Mouse (Mus musculus): ENCODE measurements around the gene Ptafr. TPM values are rescaled to one million over a fixed set of nuclear protein-coding genes. Genes with fewer than 3 reads are reported as not detected.
A peak's percentile ranks its signal among the peaks of the same experiment; 100 is the strongest.

Gene Ptafr
- polyA plus RNA-seq, 1 experiment, result 10.6 TPM

GRCm38 (mm10) chr4:132571190-132571589, 7.3 kb downstream of the Ptafr start:
- H3K4me3 ChIP-seq (ENCODE audit: extremely low read depth, insufficient read depth, insufficient read length), result no peak overlapping the region
- peaks cover 9% of the 10 kb centered on the region; the same call in 1 of the 2 replicates for H3K4me1 ChIP-seq (ENCODE audit: control insufficient read depth, insufficient read depth, insufficient read length)
- H3K27ac ChIP-seq (ENCODE audit: insufficient read depth, low read length), result no peak overlapping the region
- H3K36me3 ChIP-seq (ENCODE audit: control insufficient read depth, insufficient read depth, low read length), result no peaks in the 10 kb centered on the region
- no peaks in the 10 kb centered on the region for H3K27me3 ChIP-seq (ENCODE audit: control insufficient read depth, insufficient read depth, low read length)
- TF ChIP-seq CTCF (IDR thresholded peaks at IDR 0.05; ENCODE audit: extremely low read depth, insufficient read depth, insufficient read length, insufficient replicate concordance) (no peak), POLR2A (IDR thresholded peaks at IDR 0.05; ENCODE audit: low read depth, low read length) (no peak)
- DNase-seq (ENCODE audit: low read depth in 1 of 2, low spot score in 2 of 2), result no peak
- WGBS, result 78% methylated on average over 9 of the region's 9 CpGs

- Histone ChIP-seq H3K27ac (ENCODE audit: insufficient read depth, low read length) (peak overlapping the region; percentile 20; the same call in 1 of the 2 replicates), H3K27me3 (ENCODE audit: control insufficient read depth, insufficient read depth, low read length) (no peaks in the 10 kb centered on the region), H3K4me3 (ENCODE audit: extremely low read depth, insufficient read depth, insufficient read length) (peak overlapping the region; percentile 28; the same call in 1 of the 2 replicates), H3K36me3 (ENCODE audit: control insufficient read depth, insufficient read depth, low read length) (no peaks in the 10 kb centered on the region), H3K4me1 (ENCODE audit: control insufficient read depth, insufficient read depth, insufficient read length) (peaks cover 8% of the 10 kb centered on the region; the same call in 1 of the 2 replicates)
- TF ChIP-seq CTCF (IDR thresholded peaks at IDR 0.05; ENCODE audit: extremely low read depth, insufficient read depth, insufficient read length, insufficient replicate concordance) (no peak), POLR2A (IDR thresholded peaks at IDR 0.05; ENCODE audit: low read depth, low read length) (no peak)
- DNase-seq (ENCODE audit: low read depth in 1 of 2, low spot score in 2 of 2), result no peak
- WGBS, result 14% methylated on average over 11 of the region's 11 CpGs
Observed at GRCm38 (mm10) chr4:132573327-132573726, 9.5 kb downstream of the Ptafr start.

GRCm38 (mm10) chr4:132574809-132575347, 11.0 kb downstream of the Ptafr start:
- Histone ChIP-seq H3K36me3 (ENCODE audit: control insufficient read depth, insufficient read depth, low read length) (no peaks in the 10 kb centered on the region), H3K27ac (ENCODE audit: insufficient read depth, low read length) (no peak overlapping the region), H3K4me1 (ENCODE audit: control insufficient read depth, insufficient read depth, insufficient read length) (peaks cover 8% of the 10 kb centered on the region; the same call in 1 of the 2 replicates), H3K27me3 (ENCODE audit: control insufficient read depth, insufficient read depth, low read length) (no peaks in the 10 kb centered on the region), H3K4me3 (ENCODE audit: extremely low read depth, insufficient read depth, insufficient read length) (no peak overlapping the region)
- WGBS, result 83% methylated on average over 1 of the region's 1 CpGs
- no peak for DNase-seq (ENCODE audit: low read depth in 1 of 2, low spot score in 2 of 2)
- TF ChIP-seq POLR2A (IDR thresholded peaks at IDR 0.05; ENCODE audit: low read depth, low read length) (no peak), CTCF (IDR thresholded peaks at IDR 0.05; ENCODE audit: extremely low read depth, insufficient read depth, insufficient read length, insufficient replicate concordance) (no peak)

- DNase-seq (ENCODE audit: low read depth in 1 of 2, low spot score in 2 of 2), result peak; percentile 30 to 65
- H3K27ac ChIP-seq (ENCODE audit: insufficient read depth, low read length), result peak overlapping the region; percentile 14
- H3K27me3 ChIP-seq (ENCODE audit: control insufficient read depth, insufficient read depth, low read length), result no peaks in the 10 kb centered on the region
- WGBS, result 16% methylated on average over 3 of the region's 3 CpGs
- no peak for TF ChIP-seq POLR2A (IDR thresholded peaks at IDR 0.05; ENCODE audit: low read depth, low read length)
- no peak for TF ChIP-seq CTCF (IDR thresholded peaks at IDR 0.05; ENCODE audit: extremely low read depth, insufficient read depth, insufficient read length, insufficient replicate concordance)
- H3K36me3 ChIP-seq (ENCODE audit: control insufficient read depth, insufficient read depth, low read length), result no peaks in the 10 kb centered on the region
- peaks cover 30% of the 10 kb centered on the region; the same call in 1 of the 2 replicates for H3K4me1 ChIP-seq (ENCODE audit: control insufficient read depth, insufficient read depth, insufficient read length)
- H3K4me3 ChIP-seq (ENCODE audit: extremely low read depth, insufficient read depth, insufficient read length), result no peak overlapping the region
Observed at GRCm38 (mm10) chr4:132583781-132584180, 19.9 kb downstream of the Ptafr start.

- peaks cover 31% of the 10 kb centered on the region; the same call in 1 of the 2 replicates for H3K4me1 ChIP-seq (ENCODE audit: control insufficient read depth, insufficient read depth, insufficient read length)
- WGBS, result 29% methylated on average over 2 of the region's 2 CpGs
- no peak overlapping the region for H3K4me3 ChIP-seq (ENCODE audit: extremely low read depth, insufficient read depth, insufficient read length)
- H3K27ac ChIP-seq (ENCODE audit: insufficient read depth, low read length), result no peak overlapping the region
- H3K27me3 ChIP-seq (ENCODE audit: control insufficient read depth, insufficient read depth, low read length), result no peaks in the 10 kb centered on the region
- no peak for DNase-seq (ENCODE audit: low read depth in 1 of 2, low spot score in 2 of 2)
- no peaks in the 10 kb centered on the region for H3K36me3 ChIP-seq (ENCODE audit: control insufficient read depth, insufficient read depth, low read length)
- TF ChIP-seq POLR2A (IDR thresholded peaks at IDR 0.05; ENCODE audit: low read depth, low read length) (no peak), CTCF (IDR thresholded peaks at IDR 0.05; ENCODE audit: extremely low read depth, insufficient read depth, insufficient read length, insufficient replicate concordance) (no peak)
Observed at GRCm38 (mm10) chr4:132584975-132585374, 21.1 kb downstream of the Ptafr start.

GRCm38 (mm10) chr4:132586282-132586681, 22.4 kb downstream of the Ptafr start:
- no peak overlapping the region for H3K27ac ChIP-seq (ENCODE audit: insufficient read depth, low read length)
- no peaks in the 10 kb centered on the region for H3K36me3 ChIP-seq (ENCODE audit: control insufficient read depth, insufficient read depth, low read length)
- WGBS, result 44% methylated on average over 4 of the region's 4 CpGs
- peaks cover 31% of the 10 kb centered on the region; the same call in 1 of the 2 replicates for H3K4me1 ChIP-seq (ENCODE audit: control insufficient read depth, insufficient read depth, insufficient read length)
- no peaks in the 10 kb centered on the region for H3K27me3 ChIP-seq (ENCODE audit: control insufficient read depth, insufficient read depth, low read length)
- no peak for DNase-seq (ENCODE audit: low read depth in 1 of 2, low spot score in 2 of 2)
- no peak for TF ChIP-seq POLR2A (IDR thresholded peaks at IDR 0.05; ENCODE audit: low read depth, low read length)
- no peak for TF ChIP-seq CTCF (IDR thresholded peaks at IDR 0.05; ENCODE audit: extremely low read depth, insufficient read depth, insufficient read length, insufficient replicate concordance)
- no peak overlapping the region for H3K4me3 ChIP-seq (ENCODE audit: extremely low read depth, insufficient read depth, insufficient read length)

GRCm38 (mm10) chr4:132588512-132588911, 24.6 kb downstream of the Ptafr start:
- Histone ChIP-seq H3K4me1 (ENCODE audit: control insufficient read depth, insufficient read depth, insufficient read length) (peaks cover 37% of the 10 kb centered on the region; the same call in 1 of the 2 replicates), H3K4me3 (ENCODE audit: extremely low read depth, insufficient read depth, insufficient read length) (no peak overlapping the region), H3K27ac (ENCODE audit: insufficient read depth, low read length) (no peak overlapping the region; the same call in 1 of the 2 replicates), H3K27me3 (ENCODE audit: control insufficient read depth, insufficient read depth, low read length) (no peaks in the 10 kb centered on the region), H3K36me3 (ENCODE audit: control insufficient read depth, insufficient read depth, low read length) (no peaks in the 10 kb centered on the region)
- WGBS, result 42% methylated on average over 3 of the region's 3 CpGs
- peak in 1 of 2 experiments; percentile 19 for DNase-seq (ENCODE audit: low read depth in 1 of 2, low spot score in 2 of 2)
- TF ChIP-seq POLR2A (IDR thresholded peaks at IDR 0.05; ENCODE audit: low read depth, low read length) (no peak), CTCF (IDR thresholded peaks at IDR 0.05; ENCODE audit: extremely low read depth, insufficient read depth, insufficient read length, insufficient replicate concordance) (no peak)
